In the genomic region with DNA sequence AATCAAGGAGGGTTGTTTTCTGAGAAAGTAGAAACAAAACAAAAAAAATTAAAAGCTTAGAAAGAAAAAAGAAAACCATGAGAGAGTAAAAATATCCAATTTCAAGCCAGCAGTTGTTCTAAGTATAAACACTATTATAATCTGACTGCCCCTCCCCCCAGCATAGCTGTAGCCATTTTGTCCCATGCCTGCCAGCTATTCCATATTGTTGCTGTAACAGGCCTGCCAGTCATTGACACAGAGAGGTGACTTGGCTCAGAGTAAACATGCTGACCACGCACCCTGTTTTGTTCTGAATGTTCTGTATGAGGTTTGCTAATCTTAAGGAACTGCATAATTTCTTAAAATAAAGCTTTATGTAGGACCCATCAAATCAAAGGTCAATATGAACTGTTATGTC, we compare ENCODE assay signal across 23 mouse cellular contexts.
"Had no signal": no experiment of that assay in that cellular context is flagged by ENCODE, and none has a peak within 500 bp of the region (broad histone marks: within the 10 kb centered on the region; RNA-seq: fewer than 3 reads in every experiment).

No protein-coding gene starts in this region.

- H3K27ac ChIP-seq: heart, adult 2 months; heart, embryonic 13.5 days; heart, embryonic 15.5 days; hindbrain, embryonic 13.5 days; hindbrain, embryonic 15.5 days; hindbrain, postnatal 0 days; layer of hippocampus, adult 2 months; left cerebral cortex, adult 2 months; limb, embryonic 13.5 days; limb, embryonic 15.5 days had no signal

- H3K9me3 ChIP-seq: heart, embryonic 13.5 days; heart, embryonic 15.5 days; hindbrain, embryonic 13.5 days; hindbrain, embryonic 15.5 days; limb, embryonic 13.5 days; limb, embryonic 15.5 days had no signal

- H3K4me2 ChIP-seq: heart, embryonic 11.5 days; heart, embryonic 13.5 days; heart, embryonic 15.5 days; hindbrain, embryonic 13.5 days; hindbrain, embryonic 15.5 days; limb, embryonic 13.5 days; limb, embryonic 15.5 days had no signal

- H3K4me1 ChIP-seq: heart, embryonic 13.5 days; heart, embryonic 15.5 days; hindbrain, embryonic 13.5 days; hindbrain, embryonic 15.5 days; limb, embryonic 13.5 days; limb, embryonic 15.5 days had no signal

- H3K36me3 ChIP-seq: heart, embryonic 13.5 days; heart, embryonic 15.5 days; hindbrain, embryonic 13.5 days; hindbrain, embryonic 15.5 days; limb, embryonic 13.5 days; limb, embryonic 15.5 days had no signal

- H3K27me3 ChIP-seq: heart, embryonic 13.5 days; heart, embryonic 15.5 days; hindbrain, embryonic 13.5 days; hindbrain, embryonic 15.5 days; limb, embryonic 13.5 days; limb, embryonic 15.5 days had no signal

- H3K4me3 ChIP-seq: heart, adult 2 months; heart, embryonic 13.5 days; heart, embryonic 15.5 days; hindbrain, embryonic 13.5 days; hindbrain, embryonic 15.5 days; layer of hippocampus, adult 2 months; left cerebral cortex, adult 2 months; limb, embryonic 13.5 days; limb, embryonic 15.5 days had no signal

- DNase-seq: forebrain, postnatal 0 days; gastrocnemius, postnatal 14 days; gastrocnemius, postnatal 36 days; heart, adult 11 months; heart, adult 2 months; heart, postnatal 14 days; heart, postnatal 36 days; kidney, adult 18-20 months; kidney, adult 8-10 months; kidney, postnatal 25 days; kidney, postnatal 4 days; left cerebral cortex, postnatal 4 days had no signal

- H3K9ac ChIP-seq: forebrain, postnatal 0 days; heart, embryonic 13.5 days; heart, embryonic 15.5 days; hindbrain, embryonic 13.5 days; hindbrain, embryonic 15.5 days; limb, embryonic 13.5 days; limb, embryonic 15.5 days had no signal

- ATAC-seq: forebrain, postnatal 0 days; hindbrain, postnatal 0 days; intestine, embryonic 16.5 days had no signal
